Mouse (Mus musculus): ENCODE data around the gene Fam149a.

DNA sequence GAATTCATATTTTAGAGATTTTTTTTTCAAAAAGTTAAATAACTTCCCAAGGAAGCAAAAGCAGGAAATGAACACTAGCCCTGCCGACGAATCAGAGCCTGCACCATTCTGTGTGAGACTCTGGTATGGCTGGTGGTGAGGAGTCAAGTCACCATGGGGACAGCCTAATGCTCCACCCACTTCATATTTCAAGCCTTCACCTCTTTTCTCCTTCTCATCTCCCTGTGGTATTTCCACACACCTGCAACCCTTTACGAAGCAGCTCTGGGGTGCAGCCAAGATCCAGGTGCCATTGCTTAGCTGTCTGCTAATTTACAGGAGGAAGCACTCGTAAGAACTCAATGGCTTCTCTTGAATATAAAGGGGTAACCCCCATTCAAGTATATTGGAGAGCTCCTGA, 71.1 kb downstream of the Fam149a start:
- no peak for TF ChIP-seq CTCF (conservative IDR thresholded peaks at IDR 0.05; ENCODE audit: insufficient read depth, insufficient read length, low read depth, low read length)
- TF ChIP-seq POLR2A (IDR thresholded peaks at IDR 0.05; ENCODE audit: low read depth, low read length): no peak
